In genomic region chr4:82538069-82538811, GRCm38 (mm10) we compare ENCODE assay signal across 7 mouse cellular contexts.
A peak's percentile ranks its signal among the peaks of the same experiment; 100 is the strongest.
DNase-seq lines count a peak whose midpoint lies in the region; ATAC-seq lines count a peak whose summit lies in the region.

No protein-coding gene starts in this region.

- no peaks in the 10 kb centered on the region for H3K36me3 ChIP-seq in heart, embryonic 15.5 days
- no peaks in the 10 kb centered on the region for H3K36me3 ChIP-seq in midbrain, embryonic 11.5 days (ENCODE audit: control insufficient read depth, insufficient read depth, low read length)

- no peaks in the 10 kb centered on the region for H3K9me3 ChIP-seq in heart, embryonic 15.5 days (replicated peaks)
- no peaks in the 10 kb centered on the region for H3K9me3 ChIP-seq in midbrain, embryonic 11.5 days (ENCODE audit: control insufficient read depth, low read length)

- peak overlapping the region; percentile 47 for H3K4me3 ChIP-seq in heart, embryonic 15.5 days
- H3K4me3 ChIP-seq in midbrain, embryonic 11.5 days (ENCODE audit: low read depth, low read length) = peak overlapping the region; percentile 25

- DNase-seq in cerebellum, adult 11-12 months = peak; percentile 58
- DNase-seq in embryo, embryonic 10.5 days (ENCODE audit: low spot score) = peak; percentile 58
- peak; percentile 29 to 50 for DNase-seq in kidney, postnatal 4 days
- peak; percentile 96 for DNase-seq in midbrain, embryonic 11.5 days (ENCODE audit: low spot score, missing footprints)
- no peak for DNase-seq in testis, postnatal 14 days (ENCODE audit: low spot score)
- DNase-seq in spleen, postnatal 14 days (ENCODE audit: low spot score in 2 of 2) = no peak

- peak overlapping the region; percentile 83 for H3K4me2 ChIP-seq in heart, embryonic 15.5 days
- H3K4me2 ChIP-seq in midbrain, embryonic 11.5 days = peak overlapping the region; percentile 67

- WGBS in heart, embryonic 15.5 days = 3% methylated on average over 30 of the region's 30 CpGs
- WGBS in midbrain, embryonic 11.5 days = under 1% methylated on average over 30 of the region's 30 CpGs

- H3K9ac ChIP-seq in heart, embryonic 15.5 days = peak overlapping the region; percentile 66
- peak overlapping the region; percentile 55 for H3K9ac ChIP-seq in midbrain, embryonic 11.5 days (ENCODE audit: low read length)

- peak overlapping the region; percentile 77 for H3K27ac ChIP-seq in heart, embryonic 15.5 days
- no peak overlapping the region for H3K27ac ChIP-seq in midbrain, embryonic 11.5 days (ENCODE audit: low read depth, low read length)

- H3K27me3 ChIP-seq in heart, embryonic 15.5 days = no peaks in the 10 kb centered on the region
- peaks cover 47% of the 10 kb centered on the region for H3K27me3 ChIP-seq in midbrain, embryonic 11.5 days (ENCODE audit: control insufficient read depth, insufficient read depth, low read length)

- peaks cover 72% of the 10 kb centered on the region for H3K4me1 ChIP-seq in heart, embryonic 15.5 days (replicated peaks)
- peaks cover 25% of the 10 kb centered on the region for H3K4me1 ChIP-seq in midbrain, embryonic 11.5 days (ENCODE audit: control insufficient read depth, insufficient read depth, low read length)

- no peak for ATAC-seq in heart, embryonic 15.5 days (replicated peaks; ENCODE audit: insufficient number of reproducible peaks, insufficient read depth, low FRiP score, low read depth)
- ATAC-seq in midbrain, embryonic 11.5 days (ENCODE audit: low FRiP score) = no peak

Comparison
In these comparisons a context has a peak if more than half of its experiments do, and no peak if none do; other contexts are left out.
1. DNase-seq: peak in cerebellum, adult 11-12 months (single experiment), embryo, embryonic 10.5 days (single experiment), kidney, postnatal 4 days (2 of 2) and midbrain, embryonic 11.5 days (single experiment); none in testis, postnatal 14 days (single experiment) and spleen, postnatal 14 days (0 of 2).